Mouse (Mus musculus): Measurements from ENCODE around the gene Rap1b.

GRCm38 (mm10) chr10:117828536-117828935, 17.3 kb downstream of the Rap1b start:
- TF ChIP-seq CTCF (IDR thresholded peaks at IDR 0.05; ENCODE audit: borderline replicate concordance, insufficient read depth, low read depth, low read length) (no peak), POLR2A (IDR thresholded peaks at IDR 0.05; ENCODE audit: borderline replicate concordance, insufficient read depth, low read length) (no peak)

Measured in cerebellum, adult 2 months (tissue).